Mouse (Mus musculus): ENCODE measurements around the gene Myadml2. TPM values are rescaled to one million over a fixed set of nuclear protein-coding genes. Genes with fewer than 3 reads are reported as not detected.

Myadml2 gene
- total RNA-seq, 2 experiments from 2014 or later: 38.0 to 41.6 TPM

- intact Hi-C loops (cut with DNase I): no loop called here
- no peak for DNase-seq
Measured at GRCm38 (mm10) chr11:120615167-120615566, 32.8 kb downstream of the Myadml2 start.

GRCm38 (mm10) chr11:120613976-120614375 lies 34.0 kb downstream of the Myadml2 start:
- intact Hi-C loops (cut with DNase I): loop anchor here (2.0 to 5.0 kb wide), 3 partner anchors 33 to 122 kb away; partner anchors contain the start of genes Arhgdia and Slc25a10
- DNase-seq: no peak

GRCm38 (mm10) chr11:120613481-120613972 lies 34.4 kb downstream of the Myadml2 start:
- intact Hi-C loops (cut with DNase I): loop anchor here (2.0 to 5.0 kb wide), 3 partner anchors 33 to 121 kb away; partner anchors contain the start of genes Arhgdia and Slc25a10
- DNase-seq: no peak

- intact Hi-C loops (cut with DNase I): loop anchor here (2.0 to 5.0 kb wide), 3 partner anchors 32 to 120 kb away; partner anchors contain the start of genes Arhgdia and Slc25a10
Measured at GRCm38 (mm10) chr11:120612763-120613162, 35.2 kb downstream of the Myadml2 start.

GRCm38 (mm10) chr11:120610477-120611046 lies 37.4 kb downstream of the Myadml2 start:
- DNase-seq: no peak
- intact Hi-C loops (cut with DNase I): loop anchor here (5.0 kb wide), 1 partner anchor 118 kb away; the partner anchor contains the start of gene Slc25a10

More at GRCm38 (mm10) chr11:120612763-120613162, 35.2 kb downstream of the Myadml2 start:
- peak; percentile 82 to 87 for DNase-seq

- intact Hi-C loops (cut with DNase I): no loop called here
- DNase-seq: peak in 1 of 2 experiments; percentile 32
Measured at GRCm38 (mm10) chr11:120609250-120609649, 38.7 kb downstream of the Myadml2 start.

- intact Hi-C loops (cut with DNase I): no loop called here
- DNase-seq: no peak
Measured at GRCm38 (mm10) chr11:120608241-120609034, 39.5 kb downstream of the Myadml2 start, which contains the start of gene Npb. TSS of gene Npb (plus strand) at chr11:120608477.

GRCm38 (mm10) chr11:120606764-120607163 lies 41.2 kb downstream of the Myadml2 start:
- no peak for DNase-seq

GRCm38 (mm10) chr11:120605667-120606066 lies 42.3 kb downstream of the Myadml2 start:
- no peak for DNase-seq
- intact Hi-C loops (cut with DNase I): no loop called here

More at GRCm38 (mm10) chr11:120606764-120607163, 41.2 kb downstream of the Myadml2 start:
- intact Hi-C loops (cut with DNase I): no loop called here

- intact Hi-C loops (cut with DNase I): no loop called here
- DNase-seq: no peak
Measured at GRCm38 (mm10) chr11:120603545-120603944, 44.4 kb downstream of the Myadml2 start.

- intact Hi-C loops (cut with DNase I): no loop called here
- no peak for DNase-seq
Measured at GRCm38 (mm10) chr11:120600716-120601115, 47.2 kb downstream of the Myadml2 start.

GRCm38 (mm10) chr11:120598990-120599549 lies 48.9 kb downstream of the Myadml2 start:
- intact Hi-C loops (cut with DNase I): loop anchor here (2.0 kb wide), 1 partner anchor 16 kb away; no protein-coding TSS in a partner anchor
- no peak for DNase-seq

GRCm38 (mm10) chr11:120598283-120598989 lies 49.5 kb downstream of the Myadml2 start, which contains the start of the genes Alyref and Anapc11:
TSS of gene Alyref (minus strand) at chr11:120598365.
TSS of gene Anapc11 (plus strand) at chr11:120598421.
- DNase-seq: peak; percentile 96
- intact Hi-C loops (cut with DNase I): loop anchor here (2.0 kb wide), 1 partner anchor 16 kb away; no protein-coding TSS in a partner anchor

- intact Hi-C loops (cut with DNase I): loop anchor here (2.0 kb wide), 1 partner anchor 15 kb away; no protein-coding TSS in a partner anchor
- peak in 1 of 2 experiments; percentile 50 for DNase-seq
Measured at GRCm38 (mm10) chr11:120597240-120598235, 50.4 kb downstream of the Myadml2 start.

Small RNAs within 50 kb of the gene (microRNA-seq; reads per million reads assigned to microRNA genes)
- gene Mir6936: 0 reads per million in 2 experiments

Other genes starting within 250 kb of the Myadml2 start
- 10 to 100 TPM; 53.9 to 59.6 TPM for gene Nploc4, start 210.4 kb downstream of the Myadml2 start, total RNA-seq (2021)
- 1 to 10 TPM in 1 of 2 experiments, under 1 TPM in 1; 0.24 to 2.3 TPM for gene Tspan10, start 205.5 kb downstream of the Myadml2 start, total RNA-seq (2021)
- gene Pde6g, start 194.7 kb downstream of the Myadml2 start, total RNA-seq (2021): under 1 TPM in 1 of 2 experiments, not detected in 1; 0.32 TPM
- gene Oxld1, start 190.1 kb downstream of the Myadml2 start, total RNA-seq (2021): 10 to 100 TPM; 33.5 to 35.2 TPM
- gene Ccdc137, start 190.0 kb downstream of the Myadml2 start, total RNA-seq (2021): 1 to 10 TPM; 6.4 to 7.9 TPM
- gene Arl16, start 180.6 kb downstream of the Myadml2 start, total RNA-seq (2021): 10 to 100 TPM; 13.6 to 16.5 TPM
- gene Mrpl12, start 163.5 kb downstream of the Myadml2 start, total RNA-seq (2021): 100 to 1,000 TPM; 227 to 233 TPM
- gene Slc25a10, start 156.3 kb downstream of the Myadml2 start, total RNA-seq (2021): 10 to 100 TPM; 24.8 to 25.0 TPM
- gene Gcgr, start 117.5 kb downstream of the Myadml2 start, total RNA-seq (2021): 1 to 10 TPM; 2.4 to 3.1 TPM
- 10 to 100 TPM; 70.5 to 72.7 TPM for gene Mcrip1, start 98.4 kb downstream of the Myadml2 start, total RNA-seq (2021)
- gene Ppp1r27, start 97.0 kb downstream of the Myadml2 start, total RNA-seq (2021): under 1 TPM in 1 of 2 experiments, not detected in 1; 0.60 TPM
- 100 to 1,000 TPM; 306 to 311 TPM for gene P4hb, start 74.9 kb downstream of the Myadml2 start, total RNA-seq (2021)
- gene Arhgdia, start 66.5 kb downstream of the Myadml2 start, total RNA-seq (2021): 100 to 1,000 TPM; 236 to 257 TPM
- 10 to 100 TPM; 86.1 to 88.3 TPM for gene Alyref, start 49.8 kb downstream of the Myadml2 start, total RNA-seq (2021)
- 100 to 1,000 TPM in 1 of 2 experiments, 10 to 100 TPM in 1; 95.1 to 105 TPM for gene Anapc11, start 49.7 kb downstream of the Myadml2 start, total RNA-seq (2021)
- under 1 TPM; 0.55 to 0.98 TPM for gene Npb, start 39.7 kb downstream of the Myadml2 start, total RNA-seq (2021)
- gene Pcyt2, start 30.2 kb downstream of the Myadml2 start, total RNA-seq (2021): 10 to 100 TPM; 39.7 to 45.8 TPM
- 10 to 100 TPM; 11.9 to 12.5 TPM for gene Sirt7, start 22.9 kb downstream of the Myadml2 start, total RNA-seq (2021)
- 10 to 100 TPM; 24.2 to 27.0 TPM for gene Mafg, start 14.6 kb downstream of the Myadml2 start, total RNA-seq (2021)
- gene Pycr1, start 4.4 kb downstream of the Myadml2 start, total RNA-seq (2021): 1 to 10 TPM; 4.8 to 5.5 TPM
- gene Notum, start 13.0 kb upstream of the Myadml2 start, total RNA-seq (2021): under 1 TPM in 1 of 2 experiments, not detected in 1; 0.12 TPM
- gene Aspscr1, start 24.8 kb upstream of the Myadml2 start, total RNA-seq (2021): 10 to 100 TPM; 52.8 to 53.0 TPM
- gene Cenpx, start 65.6 kb upstream of the Myadml2 start, total RNA-seq (2021): 10 to 100 TPM; 38.1 to 40.6 TPM
- gene Lrrc45, start 65.8 kb upstream of the Myadml2 start, total RNA-seq (2021): 10 to 100 TPM in 1 of 2 experiments, 1 to 10 TPM in 1; 9.7 to 10.1 TPM
- gene Rac3, start 73.3 kb upstream of the Myadml2 start, total RNA-seq (2021): 1 to 10 TPM; 1.4 to 1.7 TPM
- gene Dcxr, start 79.1 kb upstream of the Myadml2 start, total RNA-seq (2021): 1 to 10 TPM; 3.2 to 4.1 TPM
- 10 to 100 TPM in 1 of 2 experiments, 1 to 10 TPM in 1; 8.3 to 14.4 TPM for gene Cbr2, start 84.0 kb upstream of the Myadml2 start, total RNA-seq (2021)
- gene Hmga1b, start 114.6 kb upstream of the Myadml2 start, total RNA-seq (2021): 10 to 100 TPM; 20.1 to 21.0 TPM
- gene Rfng, start 136.0 kb upstream of the Myadml2 start, total RNA-seq (2021): 10 to 100 TPM; 12.2 to 12.5 TPM
- 10 to 100 TPM; 61.7 to 69.1 TPM for gene Gps1, start 136.1 kb upstream of the Myadml2 start, total RNA-seq (2021)
- 10 to 100 TPM; 33.1 to 34.8 TPM for gene Dus1l, start 148.2 kb upstream of the Myadml2 start, total RNA-seq (2021)
- 10 to 100 TPM; 27.4 to 33.8 TPM for gene Fasn, start 176.4 kb upstream of the Myadml2 start, total RNA-seq (2021)

Data from heart, postnatal 10 days (tissue).